Mouse (Mus musculus) right cerebral cortex, postnatal 4 days (tissue): ENCODE measurements around the gene Arap1.
A peak's percentile ranks its signal among the peaks of the same experiment; 100 is the strongest.

Source experiments
- DNase-seq: peaks from one replicate; pipeline ENCODE4 v3.0.0-alpha.2; 2022

The Arap1 gene

GRCm38 (mm10) chr7:101453296-101453695 lies 105.4 kb downstream of the Arap1 start:
- DNase-seq, result no peak

- DNase-seq, result no peak
Observed at GRCm38 (mm10) chr7:101453725-101454124, 105.9 kb downstream of the Arap1 start.

GRCm38 (mm10) chr7:101454479-101454878 lies 106.6 kb downstream of the Arap1 start:
- no peak for DNase-seq

- DNase-seq, result no peak
Observed at GRCm38 (mm10) chr7:101455141-101455540, 107.3 kb downstream of the Arap1 start.

- DNase-seq, result no peak
Observed at GRCm38 (mm10) chr7:101456318-101456717, 108.5 kb downstream of the Arap1 start.

GRCm38 (mm10) chr7:101456789-101457188 lies 108.9 kb downstream of the Arap1 start:
- no peak for DNase-seq

- no peak for DNase-seq
Observed at GRCm38 (mm10) chr7:101457283-101457682, 109.4 kb downstream of the Arap1 start.

- no peak for DNase-seq
Observed at GRCm38 (mm10) chr7:101457801-101458200, 109.9 kb downstream of the Arap1 start.

GRCm38 (mm10) chr7:101458278-101458781 lies 110.5 kb downstream of the Arap1 start:
- no peak for DNase-seq

GRCm38 (mm10) chr7:101459305-101459813 lies 111.5 kb downstream of the Arap1 start:
- no peak for DNase-seq

- no peak for DNase-seq
Observed at GRCm38 (mm10) chr7:101459923-101460607, 112.2 kb downstream of the Arap1 start.

- DNase-seq, result peak; percentile 66
Observed at GRCm38 (mm10) chr7:101460608-101460957, 112.7 kb downstream of the Arap1 start.

GRCm38 (mm10) chr7:101461571-101461970 lies 113.7 kb downstream of the Arap1 start:
- no peak for DNase-seq
